Mouse (Mus musculus) kidney, adult 2 months (tissue): ENCODE measurements at regions not wholly inside any gene's neighbourhood (a gene's known extent, or its start where the extent isn't known, plus 50 kb on each side); places are given as distances from the start of the nearest gene placed in this dataset.

Experiments
- DNase-seq: peaks from one replicate; pipeline ENCODE4 v3.0.0; 2021
- H3K27ac ChIP-seq: fragments of 200-500 bp; 2 replicates; pipeline ENCODE4 v1.5.1; 2012; ENCODE audit warnings: low read depth, low read length, control low read depth, inconsistent platforms; ENCODE audit not compliant: insufficient read depth
- H3K27me3 ChIP-seq: fragments of 200-500 bp; replicated peaks from 2 replicates; pipeline ENCODE4 v1.6.1; 2012; ENCODE audit warnings: mild to moderate bottlenecking, moderate library complexity, low read length, inconsistent platforms; ENCODE audit not compliant: control insufficient read depth, insufficient read depth
- H3K36me3 ChIP-seq: fragments of 200-500 bp; 2 replicates; pipeline ENCODE4 v1.6.1; 2012; ENCODE audit warnings: mild to moderate bottlenecking, moderate library complexity, low read length, inconsistent platforms; ENCODE audit not compliant: control insufficient read depth, insufficient read depth
- H3K4me1 ChIP-seq: fragments of 200-500 bp; 2 replicates; pipeline ENCODE4 v1.6.1; 2011; ENCODE audit warnings: low read length; ENCODE audit not compliant: control insufficient read depth, insufficient read depth
- H3K4me3 ChIP-seq: fragments of 200-500 bp; 2 replicates; pipeline ENCODE4 v1.5.1; 2011; ENCODE audit warnings: mild to moderate bottlenecking, low read depth, low read length, control low read depth; ENCODE audit not compliant: insufficient read depth
- CTCF ChIP-seq: fragments of 200-500 bp; conservative IDR thresholded peaks from 2 replicates; pipeline ENCODE4 v1.5.1; 2011; ENCODE audit warnings: low read depth, mild to moderate bottlenecking, control low read depth, low read length, moderate library complexity, mixed read lengths; ENCODE audit not compliant: insufficient read depth, insufficient read length
- POLR2A ChIP-seq: fragments of 200-500 bp; IDR thresholded peaks from one replicate; pipeline ENCODE4 v1.6.1; 2011; ENCODE audit warnings: low read depth, low read length, control low read depth
- WGBS: fragments of 180-500 bp; shearing (Covaris S2); methylation state at CpG from one replicate; pipeline ENCODE4 v1.1.7; 2018; 5-methylcytosine and 5-hydroxymethylcytosine counted together

DNA sequence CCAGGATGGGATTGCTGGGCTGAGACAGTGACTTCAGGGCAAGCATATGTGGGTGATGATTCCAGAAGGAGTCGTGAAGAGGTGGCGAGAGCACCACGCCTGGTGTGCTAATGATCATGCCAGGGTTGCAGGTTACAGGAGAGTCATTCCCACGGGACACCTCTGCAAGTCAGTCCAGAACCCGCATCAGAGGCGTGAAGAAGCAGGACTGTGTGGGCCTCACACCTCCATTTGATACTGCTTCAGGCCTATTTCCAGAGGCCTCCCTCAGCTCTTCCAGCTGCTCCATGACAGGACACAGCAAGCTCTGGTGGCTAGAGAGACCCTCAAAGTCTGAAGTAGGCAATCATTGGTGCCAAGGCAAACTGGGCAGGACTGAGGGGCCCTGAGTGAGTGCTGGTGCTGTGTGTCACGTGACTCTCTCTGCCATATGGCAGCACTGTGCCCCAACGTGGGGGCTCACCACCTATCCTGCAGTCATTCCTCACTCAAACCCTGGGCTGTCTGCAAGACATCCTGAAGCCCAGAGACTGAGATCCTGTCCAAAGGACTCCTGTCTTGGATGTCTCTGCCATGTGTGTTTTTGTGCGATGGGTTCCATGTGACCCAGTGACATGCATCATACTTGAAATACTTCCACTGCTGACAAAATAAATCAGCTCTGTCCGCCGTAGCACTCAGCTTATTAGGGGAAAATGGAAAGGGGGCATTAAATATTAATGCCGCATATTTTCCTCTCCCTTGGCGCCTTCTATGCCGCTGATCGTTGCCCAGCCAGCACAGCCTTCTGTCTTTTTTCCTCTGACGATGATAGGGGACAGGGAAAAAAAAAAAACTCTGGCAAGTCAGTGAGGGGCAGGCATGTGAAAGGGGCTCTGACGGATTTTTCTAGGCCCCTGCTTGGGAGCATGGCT lies 247.6 kb upstream of the Habp2 start:
- no peaks in the 10 kb centered on the region for H3K36me3 ChIP-seq
- TF ChIP-seq POLR2A (no peak), CTCF (no peak)
- no peak overlapping the region for H3K27ac ChIP-seq
- WGBS, result 75% methylated on average over 17 of the region's 17 CpGs
- H3K4me1 ChIP-seq, result no peaks in the 10 kb centered on the region
- H3K4me3 ChIP-seq, result no peak overlapping the region
- DNase-seq, result no peak
- no peaks in the 10 kb centered on the region for H3K27me3 ChIP-seq

DNA sequence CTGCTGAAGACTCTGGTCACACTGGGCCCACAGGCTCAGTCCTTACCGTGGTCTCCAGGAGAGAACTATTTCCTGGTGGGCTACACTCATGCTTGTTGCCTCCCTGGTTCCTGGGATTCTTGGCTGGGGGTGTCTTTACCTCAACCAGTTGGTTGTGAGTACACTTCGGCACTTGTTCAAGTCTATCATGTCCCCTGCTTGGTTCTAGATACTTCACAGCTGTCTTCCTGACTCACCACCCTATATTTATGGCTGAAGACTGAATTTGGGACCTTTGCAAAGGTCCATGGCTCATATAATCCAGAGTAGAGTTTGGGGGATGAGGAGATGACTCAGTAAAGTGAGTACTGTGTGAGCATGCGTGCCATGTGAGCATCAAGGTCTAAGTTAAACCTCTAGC lies 245.0 kb upstream of the Habp2 start:
- Histone ChIP-seq H3K4me1 (no peaks in the 10 kb centered on the region), H3K27ac (no peak overlapping the region), H3K36me3 (no peaks in the 10 kb centered on the region), H3K4me3 (no peak overlapping the region), H3K27me3 (no peaks in the 10 kb centered on the region)
- DNase-seq, result no peak
- WGBS, result 87% methylated on average over 3 of the region's 3 CpGs
- TF ChIP-seq POLR2A (no peak), CTCF (no peak)

DNA sequence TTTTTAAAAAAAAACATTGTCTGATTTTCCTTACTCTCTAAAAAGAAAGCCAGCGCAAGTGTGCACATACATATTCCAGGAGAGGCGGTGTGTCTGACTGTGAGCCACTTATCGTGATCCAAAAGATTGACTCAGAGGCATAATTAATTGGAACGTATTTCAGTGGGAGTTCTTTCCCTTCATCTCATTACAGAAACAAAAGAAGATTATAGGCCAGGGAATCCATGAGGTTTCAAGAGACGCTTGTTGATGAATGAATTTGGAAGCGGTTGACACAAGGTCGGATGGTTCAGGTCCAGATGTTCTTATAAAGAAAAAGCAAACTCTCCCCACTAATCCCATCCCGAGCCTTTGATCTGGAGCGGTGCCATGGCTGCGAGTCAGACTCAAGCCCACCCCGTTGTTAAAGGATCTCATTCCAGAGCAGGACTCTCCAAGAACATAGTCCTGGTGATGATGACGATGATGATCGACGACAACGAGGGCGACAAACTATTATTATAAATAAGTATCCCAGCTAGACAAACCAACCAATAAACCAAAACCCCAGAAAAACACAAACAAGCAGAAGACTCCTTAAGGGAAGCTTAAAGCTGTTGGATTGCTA lies 240.1 kb upstream of the Habp2 start:
- H3K4me3 ChIP-seq, result no peak overlapping the region
- no peak for DNase-seq
- H3K4me1 ChIP-seq, result no peaks in the 10 kb centered on the region
- TF ChIP-seq POLR2A (no peak), CTCF (no peak)
- H3K36me3 ChIP-seq, result no peaks in the 10 kb centered on the region
- no peaks in the 10 kb centered on the region for H3K27me3 ChIP-seq
- no peak overlapping the region for H3K27ac ChIP-seq
- WGBS, result 88% methylated on average over 16 of the region's 16 CpGs

DNA sequence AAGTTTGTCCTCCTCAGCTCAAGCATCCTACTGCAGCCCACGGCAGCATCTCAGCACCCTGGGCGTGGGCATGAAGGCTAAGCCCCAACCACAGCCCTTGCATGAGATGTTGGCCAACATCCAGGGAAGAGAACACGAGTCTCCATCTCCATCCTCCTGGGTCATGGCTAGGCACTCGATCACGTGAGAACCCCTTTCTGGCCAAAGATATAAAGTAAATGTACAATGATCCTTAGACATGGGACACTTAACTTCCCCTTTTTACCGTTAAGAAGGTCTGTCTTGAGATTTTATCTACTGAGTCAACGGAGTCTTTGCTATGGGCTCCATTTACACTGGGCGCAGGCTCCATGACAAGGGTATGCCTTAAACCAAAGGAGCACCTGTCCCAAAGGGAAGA lies 232.8 kb upstream of the Habp2 start:
- DNase-seq, result no peak
- 87% methylated on average over 8 of the region's 8 CpGs for WGBS
- Histone ChIP-seq H3K27me3 (no peaks in the 10 kb centered on the region), H3K4me3 (no peak overlapping the region), H3K4me1 (no peaks in the 10 kb centered on the region), H3K36me3 (no peaks in the 10 kb centered on the region), H3K27ac (no peak overlapping the region)
- no peak for TF ChIP-seq CTCF
- TF ChIP-seq POLR2A, result no peak

DNA sequence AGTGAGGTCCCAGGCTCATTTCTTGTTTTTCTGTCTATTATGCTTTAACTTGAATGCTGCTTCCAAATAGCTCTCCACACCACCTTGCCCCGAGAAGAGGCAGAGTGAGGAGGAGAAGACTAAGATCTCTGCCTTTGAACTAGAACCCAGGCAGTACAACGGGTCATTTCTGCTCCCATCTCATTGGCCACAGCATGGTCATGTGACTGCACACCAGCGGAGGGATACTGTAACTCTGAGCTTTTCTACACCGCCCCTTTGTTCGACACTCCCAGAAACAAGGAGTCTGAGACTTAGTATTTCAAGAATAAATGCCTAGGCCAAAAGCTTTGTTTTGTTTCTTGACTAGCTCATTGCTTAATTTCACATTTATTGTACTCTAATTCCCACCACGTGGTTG lies 230.5 kb upstream of the Habp2 start:
- H3K27me3 ChIP-seq, result no peaks in the 10 kb centered on the region
- no peak overlapping the region for H3K27ac ChIP-seq
- no peak overlapping the region for H3K4me3 ChIP-seq
- no peaks in the 10 kb centered on the region for H3K4me1 ChIP-seq
- DNase-seq, result no peak
- WGBS, result 81% methylated on average over 6 of the region's 6 CpGs
- no peak for TF ChIP-seq POLR2A
- TF ChIP-seq CTCF, result no peak
- H3K36me3 ChIP-seq, result no peaks in the 10 kb centered on the region

DNA sequence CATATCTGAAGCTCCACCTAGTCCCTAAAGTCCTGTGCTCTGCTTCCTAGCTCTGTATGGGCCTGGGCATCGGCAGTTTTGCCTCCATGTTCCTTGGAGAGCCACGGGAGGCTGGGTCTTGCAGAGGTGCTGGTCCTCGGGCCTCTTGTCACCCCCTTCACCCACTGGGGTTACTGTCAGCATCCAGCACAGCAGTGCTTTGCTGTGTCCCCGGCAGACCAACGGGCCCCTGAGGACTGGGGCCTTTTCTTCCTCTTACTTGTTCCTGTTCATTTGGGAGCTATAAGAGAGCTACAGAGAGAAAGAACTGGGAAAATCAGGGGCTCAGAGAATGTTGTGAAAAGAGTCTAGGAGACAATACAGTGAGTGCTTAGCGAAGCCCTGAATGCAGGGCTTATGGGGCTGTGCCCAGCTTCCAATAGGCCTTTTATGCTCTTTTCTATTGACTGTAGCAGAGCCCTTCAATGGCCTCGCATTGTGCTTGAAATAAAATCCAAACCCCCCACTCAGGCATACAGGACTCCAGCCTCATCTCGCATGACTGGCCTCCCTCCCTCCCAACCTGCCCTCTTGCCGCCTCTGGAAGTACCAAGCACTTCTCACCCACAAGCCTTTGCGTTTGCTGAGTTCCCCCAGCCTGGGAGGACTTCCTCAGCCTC lies 224.9 kb upstream of the Habp2 start:
- Histone ChIP-seq H3K27me3 (no peaks in the 10 kb centered on the region), H3K4me3 (no peak overlapping the region), H3K4me1 (no peaks in the 10 kb centered on the region), H3K27ac (no peak overlapping the region), H3K36me3 (no peaks in the 10 kb centered on the region)
- TF ChIP-seq CTCF (no peak), POLR2A (no peak)
- DNase-seq, result no peak
- 73% methylated on average over 10 of the region's 10 CpGs for WGBS

DNA sequence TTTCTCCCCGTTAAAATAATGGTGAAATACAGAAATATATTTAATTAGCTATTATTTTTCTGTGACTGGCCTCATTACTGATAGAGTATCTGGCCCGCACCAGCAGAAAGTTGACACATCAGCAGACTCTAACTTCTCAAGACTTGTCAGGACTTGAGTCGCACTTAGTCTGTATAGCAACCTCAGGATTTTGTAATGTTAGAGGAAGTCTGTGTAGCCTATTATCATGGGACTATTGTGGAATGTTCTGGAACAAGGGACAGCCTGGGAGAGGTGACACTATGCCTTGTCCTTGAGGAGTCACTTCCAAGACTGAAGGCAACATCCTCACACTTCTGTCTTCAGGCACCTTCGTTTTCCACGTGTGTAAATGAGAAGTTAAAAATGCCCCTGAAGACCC lies 223.8 kb upstream of the Habp2 start:
- no peak for DNase-seq
- no peaks in the 10 kb centered on the region for H3K4me1 ChIP-seq
- H3K27me3 ChIP-seq, result no peaks in the 10 kb centered on the region
- WGBS, result 75% methylated on average over 5 of the region's 5 CpGs
- TF ChIP-seq CTCF, result no peak
- no peak for TF ChIP-seq POLR2A
- H3K27ac ChIP-seq, result no peak overlapping the region
- no peaks in the 10 kb centered on the region for H3K36me3 ChIP-seq
- no peak overlapping the region for H3K4me3 ChIP-seq
